Mouse (Mus musculus) thymus, adult 2 months (tissue): ENCODE data around the gene Chchd5.

Experiments used
- CTCF ChIP-seq: fragments of 200-500 bp; IDR thresholded peaks from 2 replicates; pipeline ENCODE4 v1.5.1; 2012; ENCODE audit warnings: mild to moderate bottlenecking, control low read depth, low read length, moderate library complexity, borderline replicate concordance; ENCODE audit not compliant: control insufficient read depth, poor library complexity, insufficient read depth; ENCODE audit errors: extremely low read depth
- POLR2A ChIP-seq: fragments of 200-500 bp; IDR thresholded peaks from 2 replicates; pipeline ENCODE4 v1.6.1; 2012; ENCODE audit warnings: mild to moderate bottlenecking, low read length, control low read depth, moderate library complexity; ENCODE audit not compliant: control insufficient read depth, poor library complexity, insufficient read depth; ENCODE audit errors: extremely low read depth

DNA sequence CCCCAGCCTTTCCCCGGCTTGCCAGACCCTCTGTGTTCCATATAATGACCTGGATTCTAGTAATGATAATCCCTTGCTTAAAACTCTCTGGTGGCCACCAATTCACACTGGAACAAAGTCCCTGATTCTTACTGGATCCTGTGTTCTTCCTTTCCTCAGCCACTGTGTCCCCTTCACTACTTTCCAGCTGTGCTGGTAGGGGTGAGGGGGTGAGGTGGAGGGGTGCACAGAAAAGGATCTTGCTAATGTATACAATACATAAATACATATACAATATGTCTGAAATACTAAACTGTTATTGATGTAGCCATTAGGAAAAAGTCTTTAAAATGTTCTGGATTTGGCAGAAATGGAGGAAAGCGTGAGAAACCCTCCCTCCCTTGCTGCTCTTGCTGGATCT is 1.3 kb downstream of the Chchd5 start:
- TF ChIP-seq POLR2A (no peak), CTCF (no peak)
